Mouse (Mus musculus) bone marrow, adult 2 months (tissue): ENCODE data around the gene Olfr1321.

Experiments used
- CTCF ChIP-seq: fragments of 200-500 bp; IDR thresholded peaks from 2 replicates; pipeline ENCODE4 v1.5.1; 2011; ENCODE audit warnings: low read length, control low read depth; ENCODE audit not compliant: control insufficient read depth, insufficient read depth
- POLR2A ChIP-seq: fragments of 200-500 bp; IDR thresholded peaks from 2 replicates; pipeline ENCODE4 v1.6.1; 2011; ENCODE audit warnings: low read depth, mild to moderate bottlenecking, control low read depth, low read length, borderline replicate concordance; ENCODE audit not compliant: control insufficient read depth

DNA sequence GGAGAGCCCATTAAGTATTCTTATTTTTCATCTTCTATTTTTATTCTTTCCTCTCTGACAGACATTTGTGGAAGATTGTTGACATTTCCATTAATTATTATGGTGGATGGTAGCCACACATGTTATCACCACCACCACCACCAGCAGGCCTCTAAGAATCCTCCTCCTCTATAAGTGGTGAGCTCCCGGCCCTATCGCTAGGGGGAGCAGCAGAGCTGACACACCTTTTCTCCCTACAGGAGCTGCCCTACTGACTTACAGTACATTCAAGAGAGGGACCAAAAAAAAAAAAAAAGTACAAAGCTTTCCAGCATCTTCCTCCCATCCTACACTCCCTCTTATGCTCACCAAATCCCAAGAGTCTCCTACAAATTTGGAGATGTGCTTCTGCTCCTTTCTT lies 36.0 kb upstream of the Olfr1321 start:
- TF ChIP-seq CTCF (no peak), POLR2A (no peak)
